In the genomic region with DNA sequence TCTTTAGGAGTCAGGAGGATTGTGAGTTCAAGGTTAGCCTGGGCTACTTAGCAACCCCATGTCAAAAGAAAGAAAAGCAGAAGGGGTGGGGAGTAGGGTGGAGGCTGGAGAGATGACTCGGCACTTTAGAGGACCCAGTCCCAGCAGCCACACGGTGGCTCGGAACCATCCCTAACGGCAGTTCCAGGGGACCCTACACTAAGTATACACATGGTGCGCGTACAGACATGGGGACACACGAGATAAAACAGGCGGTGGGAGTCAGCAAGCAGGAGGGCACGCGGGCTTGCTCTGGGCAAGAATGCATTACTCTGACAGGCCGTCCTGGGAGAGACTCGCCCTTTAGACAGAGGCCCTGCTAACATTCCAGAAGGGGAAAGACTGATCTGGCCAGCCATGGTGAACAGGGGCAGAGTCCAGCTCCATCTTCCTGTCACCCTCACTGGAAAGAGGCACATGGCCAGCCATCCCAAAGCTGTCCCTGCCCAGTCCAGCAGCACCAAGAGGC, we compare ENCODE assay signal across 9 mouse cellular contexts. TPM values are rescaled to one million over a fixed set of nuclear protein-coding genes. Genes with fewer than 3 reads are reported as not detected.
A peak's percentile ranks its signal among the peaks of the same experiment; 100 is the strongest.
DNase-seq lines count a peak whose midpoint lies in the region; ATAC-seq and TF ChIP-seq lines count a peak whose summit lies in the region.
"Had no signal": no experiment of that assay in that cellular context is flagged by ENCODE, and none has a peak within 500 bp of the region (broad histone marks: within the 10 kb centered on the region; RNA-seq: fewer than 3 reads in every experiment).

No protein-coding gene starts in this region.

- H3K4me1 ChIP-seq in lung, embryonic 14.5 days (ENCODE audit: insufficient read depth) = peaks cover 55% of the 10 kb centered on the region
- H3K4me1 ChIP-seq in stomach, embryonic 14.5 days (ENCODE audit: control insufficient read depth, insufficient read depth, low read length) = peaks cover 33% of the 10 kb centered on the region
- H3K4me1 ChIP-seq: hindbrain, embryonic 15.5 days had no signal

- no peak overlapping the region for H3K9ac ChIP-seq in lung, embryonic 14.5 days
- no peak overlapping the region for H3K9ac ChIP-seq in stomach, embryonic 14.5 days (replicated peaks; ENCODE audit: low read depth, low read length)
- H3K9ac ChIP-seq: hindbrain, embryonic 15.5 days had no signal

- H3K27me3 ChIP-seq in lung, embryonic 14.5 days (ENCODE audit: insufficient read depth, low read length) = no peaks in the 10 kb centered on the region
- no peaks in the 10 kb centered on the region for H3K27me3 ChIP-seq in stomach, embryonic 14.5 days (ENCODE audit: control insufficient read depth, insufficient read depth, low read length)
- H3K27me3 ChIP-seq: hindbrain, embryonic 15.5 days had no signal

- no peak overlapping the region; the same call in 1 of the 2 replicates for H3K4me3 ChIP-seq in lung, embryonic 14.5 days (ENCODE audit: low read depth, low read length)
- no peak overlapping the region for H3K4me3 ChIP-seq in stomach, embryonic 14.5 days (ENCODE audit: low read depth, low read length)
- H3K4me3 ChIP-seq: hindbrain, embryonic 15.5 days had no signal

- no peaks in the 10 kb centered on the region for H3K36me3 ChIP-seq in lung, embryonic 14.5 days (ENCODE audit: insufficient read depth)
- H3K36me3 ChIP-seq in stomach, embryonic 14.5 days (ENCODE audit: control insufficient read depth, insufficient read depth, low read length) = no peaks in the 10 kb centered on the region
- H3K36me3 ChIP-seq: hindbrain, embryonic 15.5 days had no signal

- no peaks in the 10 kb centered on the region for H3K9me3 ChIP-seq in lung, embryonic 14.5 days (ENCODE audit: low read depth, low read length)
- no peaks in the 10 kb centered on the region for H3K9me3 ChIP-seq in stomach, embryonic 14.5 days (ENCODE audit: control insufficient read depth, low read depth, low read length)
- H3K9me3 ChIP-seq: hindbrain, embryonic 15.5 days had no signal

- peak; percentile 34 for DNase-seq in lung, embryonic 14.5 days
- DNase-seq in lung, postnatal 14 days = no peak
- peak; percentile 49 to 72 for DNase-seq in kidney, postnatal 4 days
- DNase-seq in thymus, postnatal 4 days = no peak
- no peak for DNase-seq in adipocyte (ENCODE audit: low spot score)
- no peak for DNase-seq in right cerebral cortex, adult 2 months (ENCODE audit: low spot score in 2 of 2)

- TF ChIP-seq CTCF in lung, embryonic 14.5 days (IDR thresholded peaks at IDR 0.05; ENCODE audit: low read depth) = no peak

- peak overlapping the region; percentile 63 for H3K27ac ChIP-seq in lung, embryonic 14.5 days (ENCODE audit: low read depth)
- no peak overlapping the region for H3K27ac ChIP-seq in stomach, embryonic 14.5 days (ENCODE audit: low read length)
- H3K27ac ChIP-seq: hindbrain, embryonic 15.5 days had no signal

- WGBS in lung, embryonic 14.5 days = 35% methylated on average over 12 of the region's 12 CpGs
- 40% methylated on average over 12 of the region's 12 CpGs for WGBS in stomach, embryonic 14.5 days

- peak; percentile 15; the same call in 1 of the 2 replicates for ATAC-seq in lung, embryonic 14.5 days (ENCODE audit: insufficient read depth)
- ATAC-seq in granulocyte monocyte progenitor cell, adult 5-6 weeks (replicated peaks; ENCODE audit: poor library complexity, severe bottlenecking) = peak; percentile 56
- ATAC-seq in stomach, embryonic 14.5 days (ENCODE audit: insufficient number of reproducible peaks, insufficient read depth, low FRiP score, low read depth) = no peak; the same call in 1 of the 2 replicates

- H3K4me2 ChIP-seq in lung, embryonic 14.5 days = peak overlapping the region; percentile 41
- 0 out of 2 replicates have a peak overlapping the region, but pooled peaks have one; percentile 7 for H3K4me2 ChIP-seq in stomach, embryonic 14.5 days (replicated peaks; ENCODE audit: low read depth, low read length)
- H3K4me2 ChIP-seq: hindbrain, embryonic 15.5 days had no signal

RNA-seq across cellular contexts. Expression of a gene that starts 6.7 kb away (rescaled TPM):
- 20.4 and 22.0 TPM in 2 replicates for polyA plus RNA-seq in lung, embryonic 14.5 days (2014; fragmentation: Nextera tagmentation; extraction: Ambion mirVana)
- total RNA-seq in granulocyte monocyte progenitor cell, adult 5-6 weeks (2014; fragmentation: Nextera tagmentation) = 15.3 and 18.1 TPM in 2 replicates
- total RNA-seq in granulocyte monocyte progenitor cell, adult 5-6 weeks (2017) = 27.5 and 28.8 TPM in 2 replicates
- polyA plus RNA-seq in stomach, embryonic 14.5 days (2014; fragmentation: Nextera tagmentation; extraction: Ambion mirVana) = 8.8 and 10.2 TPM in 2 replicates

RNA-seq across cellular contexts. Expression of a gene that starts 47.2 kb away (rescaled TPM):
- polyA plus RNA-seq in lung, embryonic 14.5 days (2014; fragmentation: Nextera tagmentation; extraction: Ambion mirVana) = 17.0 and 17.1 TPM in 2 replicates
- not detected in 2 replicates for total RNA-seq in granulocyte monocyte progenitor cell, adult 5-6 weeks (2014; fragmentation: Nextera tagmentation)
- not detected in 2 replicates for total RNA-seq in granulocyte monocyte progenitor cell, adult 5-6 weeks (2017)
- 15.9 and 19.2 TPM in 2 replicates for polyA plus RNA-seq in stomach, embryonic 14.5 days (2014; fragmentation: Nextera tagmentation; extraction: Ambion mirVana)

Comparison
In these comparisons a context has a peak if more than half of its experiments do, and no peak if none do; other contexts are left out.
1. DNase-seq: peak in lung, embryonic 14.5 days (single experiment) and kidney, postnatal 4 days (2 of 2); none in lung, postnatal 14 days (single experiment), thymus, postnatal 4 days (single experiment), adipocyte (single experiment) and right cerebral cortex, adult 2 months (0 of 2).